Mouse (Mus musculus): ENCODE measurements around the gene Olfr58.

DNA sequence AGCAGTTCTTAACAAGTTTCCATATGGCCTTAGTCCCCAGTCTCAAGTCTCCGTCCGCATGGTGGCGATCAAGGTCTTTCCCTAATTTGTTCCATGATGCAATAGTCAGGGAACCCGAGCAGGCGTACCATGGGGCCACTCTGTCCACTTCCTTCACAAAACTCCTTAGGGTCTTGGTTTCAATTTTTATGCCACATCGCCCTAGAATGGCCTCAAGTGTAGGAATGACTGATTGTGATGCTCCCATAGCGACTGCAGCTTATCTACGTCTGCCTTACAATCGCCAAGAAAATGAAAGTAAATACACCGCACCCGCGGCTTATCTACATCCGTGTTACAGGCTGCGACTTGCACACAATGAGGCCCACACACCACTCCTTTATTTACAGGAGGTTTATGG lies 10.4 kb upstream of the Olfr58 start:
- TF ChIP-seq CTCF (IDR thresholded peaks at IDR 0.05; ENCODE audit: extremely low read depth, insufficient read depth, low read length) (no peak), POLR2A (IDR thresholded peaks at IDR 0.05; ENCODE audit: extremely low read depth, insufficient read depth, low read length) (no peak)
